Mouse (Mus musculus) urinary bladder, postnatal 10 days (tissue): Measurements from ENCODE around the gene Gas2l2.

Source experiments
- DNase-seq: peaks from one replicate; pipeline ENCODE4 v3.0.0; 2022; ENCODE audit warnings: low spot score

Gene Gas2l2

DNA sequence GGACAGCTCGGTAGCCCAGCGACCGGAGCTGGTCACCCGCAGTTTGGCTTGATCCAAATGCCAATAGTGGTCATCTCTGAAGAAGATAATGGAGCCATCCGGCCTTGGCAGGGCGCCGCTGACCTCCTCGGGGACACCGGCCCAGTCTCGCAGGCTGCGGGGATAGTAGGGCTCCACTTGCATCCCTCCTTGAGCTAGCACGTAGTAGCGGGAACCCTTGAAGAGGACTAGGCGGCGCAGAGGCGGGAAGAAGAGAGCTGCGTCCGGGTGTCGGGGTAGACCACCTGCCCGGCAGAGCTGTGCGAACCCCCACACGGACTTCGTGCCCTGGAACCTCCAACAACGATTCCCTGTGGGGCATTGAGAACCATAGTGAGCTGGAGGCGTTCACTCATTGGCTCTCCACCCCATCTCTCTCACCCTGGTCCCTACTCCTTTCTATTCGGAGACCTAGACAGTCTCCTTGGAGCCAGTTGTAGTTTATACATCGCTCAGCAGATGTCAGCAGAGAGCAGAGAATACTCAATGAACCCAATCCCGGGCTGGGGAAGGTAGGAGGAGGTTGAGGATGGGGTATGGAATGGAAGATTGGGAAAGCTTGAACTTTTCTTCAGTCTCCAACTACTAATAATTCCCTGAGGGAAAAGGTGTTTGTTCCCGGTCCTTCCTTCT is 13.5 kb upstream of the Gas2l2 start:
- DNase-seq = no peak

DNA sequence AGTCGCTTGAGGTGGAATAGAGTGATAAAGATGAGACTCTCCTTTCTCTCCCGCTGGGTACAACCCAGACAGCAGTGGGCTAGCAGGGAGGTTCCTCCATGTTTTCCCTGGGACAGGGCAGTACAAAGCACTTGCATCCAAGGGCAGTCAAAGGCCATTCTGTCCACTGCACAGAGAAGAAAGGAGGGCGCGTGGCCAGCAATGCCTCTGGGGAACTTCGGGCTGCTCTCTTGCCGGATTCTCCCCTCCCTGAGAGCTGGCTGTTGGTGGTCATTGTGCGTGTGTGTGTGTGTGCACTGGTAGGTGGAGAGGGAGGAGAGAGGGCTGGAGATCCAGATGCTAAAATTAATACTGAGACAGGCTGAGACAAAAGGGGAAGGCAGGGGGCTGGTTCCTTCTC is 12.0 kb upstream of the Gas2l2 start:
- no peak for DNase-seq

- DNase-seq = no peak
These were observed 11.1 kb upstream of the Gas2l2 start for GRCm38 (mm10) chr11:83440081-83441064.

GRCm38 (mm10) chr11:83439426-83440060 is 10.3 kb upstream of the Gas2l2 start:
- no peak for DNase-seq

DNA sequence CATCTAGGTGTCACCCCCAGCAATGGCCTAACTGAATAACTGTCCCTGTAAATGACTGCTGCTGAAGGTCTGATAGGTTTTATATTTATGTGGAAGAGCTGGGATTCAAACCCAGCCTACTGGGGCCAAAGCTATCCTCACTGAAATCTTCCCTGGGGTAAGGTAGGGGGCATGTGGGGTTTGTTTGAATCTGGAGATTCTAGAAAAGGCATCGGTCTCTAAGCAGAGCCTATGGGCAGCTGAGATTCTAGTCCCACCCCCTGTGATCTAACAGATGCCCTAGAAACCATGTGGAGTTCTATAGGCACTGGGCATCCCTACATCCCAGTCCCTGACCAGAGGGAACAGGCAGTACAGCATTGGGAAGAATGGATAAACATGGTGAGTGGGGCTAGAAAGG is 8.1 kb upstream of the Gas2l2 start, which contains the start of gene 1700020L24Rik:
Gene 1700020L24Rik, plus strand, starts transcription at position 301 of the 400 bp plus-strand sequence.
- no peak for DNase-seq

- DNase-seq = no peak
These were observed 3.3 kb upstream of the Gas2l2 start for GRCm38 (mm10) chr11:83432533-83432932.

GRCm38 (mm10) chr11:83426964-83427363 is 2.3 kb downstream of the Gas2l2 start:
- DNase-seq = no peak

DNA sequence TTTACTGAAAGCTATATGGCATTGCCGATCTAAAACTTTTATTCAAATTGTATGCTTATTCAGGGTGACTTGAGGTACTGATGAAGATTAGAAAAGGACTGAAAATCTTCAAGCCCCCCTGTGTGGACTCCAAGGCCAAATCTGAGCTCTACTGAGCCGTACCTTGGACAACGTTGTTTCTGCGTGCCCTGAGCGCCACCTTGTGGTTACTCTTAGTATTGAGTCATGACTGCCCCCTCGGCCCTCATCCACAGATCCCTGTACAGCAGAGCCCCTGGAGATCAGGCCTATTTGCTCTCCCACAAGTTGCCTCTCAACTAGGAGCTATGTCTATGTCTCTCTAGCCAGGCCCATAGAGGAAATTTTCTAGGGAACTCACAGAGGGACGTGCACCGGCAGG is 4.6 kb downstream of the Gas2l2 start:
- DNase-seq = no peak

GRCm38 (mm10) chr11:83421305-83421704 is 8.0 kb downstream of the Gas2l2 start:
- peak; percentile 48 for DNase-seq

DNA sequence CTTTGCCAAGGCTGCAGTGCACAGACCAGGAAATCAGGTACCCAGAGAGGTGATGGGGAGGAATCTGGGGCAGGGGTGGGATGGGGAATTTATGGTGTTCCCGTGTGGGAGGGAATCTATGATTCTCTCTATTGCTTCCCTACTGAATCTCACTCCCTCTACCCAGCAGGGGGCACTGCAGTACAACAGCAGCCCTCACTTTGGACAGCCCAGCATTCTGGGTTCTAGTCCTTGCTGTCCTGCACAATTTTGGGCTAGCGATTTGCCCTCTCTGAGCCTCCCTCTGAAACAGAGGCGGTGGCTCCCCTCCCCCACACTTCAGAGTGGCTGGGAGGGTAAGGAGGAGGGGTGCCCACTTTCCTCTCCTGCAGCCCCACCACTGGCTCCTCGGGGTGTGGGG is 8.9 kb downstream of the Gas2l2 start:
- no peak for DNase-seq

- no peak for DNase-seq
These were observed 10.7 kb downstream of the Gas2l2 start for GRCm38 (mm10) chr11:83418566-83418965.

DNA sequence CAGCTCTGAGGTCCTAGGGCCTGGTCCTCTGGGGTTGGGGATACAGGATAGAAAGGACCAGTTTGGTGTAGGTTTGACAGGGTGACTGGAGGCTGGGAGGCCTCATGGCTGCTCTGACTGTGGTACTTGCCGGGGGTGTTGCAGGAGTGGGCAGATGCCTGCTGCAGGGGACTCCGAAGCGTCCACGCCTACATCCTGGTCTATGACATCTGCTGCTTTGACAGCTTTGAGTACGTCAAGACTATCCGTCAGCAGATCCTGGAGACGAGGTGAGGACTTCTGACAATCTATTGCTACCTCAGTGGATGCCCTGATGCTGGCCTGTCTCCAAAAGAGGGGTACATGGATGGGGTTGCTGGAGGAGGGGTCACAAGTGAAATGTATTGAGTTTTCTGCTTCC is 11.5 kb downstream of the Gas2l2 start:
- no peak for DNase-seq

GRCm38 (mm10) chr11:83417080-83417479 is 12.2 kb downstream of the Gas2l2 start:
- no peak for DNase-seq

DNA sequence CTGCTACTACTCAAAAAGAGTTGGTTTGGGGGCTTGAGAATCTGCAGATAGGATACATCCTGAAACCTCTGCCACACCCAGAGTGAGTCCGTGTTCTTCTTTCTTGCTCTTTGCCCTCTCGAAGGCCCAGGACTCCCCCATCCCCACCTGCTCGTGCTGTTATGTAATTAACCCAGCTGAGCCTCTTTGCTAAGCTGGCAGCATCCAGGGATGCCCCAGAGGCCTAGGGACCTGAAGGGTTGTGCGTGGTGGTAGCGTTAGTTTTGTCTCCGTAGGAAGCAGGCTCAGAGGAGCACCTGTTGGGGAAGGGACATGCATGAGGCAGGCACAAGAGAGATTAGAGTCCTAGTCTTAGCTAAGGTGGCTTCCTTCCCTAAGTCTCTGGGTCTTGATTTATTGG is 18.7 kb downstream of the Gas2l2 start:
- DNase-seq = no peak

DNA sequence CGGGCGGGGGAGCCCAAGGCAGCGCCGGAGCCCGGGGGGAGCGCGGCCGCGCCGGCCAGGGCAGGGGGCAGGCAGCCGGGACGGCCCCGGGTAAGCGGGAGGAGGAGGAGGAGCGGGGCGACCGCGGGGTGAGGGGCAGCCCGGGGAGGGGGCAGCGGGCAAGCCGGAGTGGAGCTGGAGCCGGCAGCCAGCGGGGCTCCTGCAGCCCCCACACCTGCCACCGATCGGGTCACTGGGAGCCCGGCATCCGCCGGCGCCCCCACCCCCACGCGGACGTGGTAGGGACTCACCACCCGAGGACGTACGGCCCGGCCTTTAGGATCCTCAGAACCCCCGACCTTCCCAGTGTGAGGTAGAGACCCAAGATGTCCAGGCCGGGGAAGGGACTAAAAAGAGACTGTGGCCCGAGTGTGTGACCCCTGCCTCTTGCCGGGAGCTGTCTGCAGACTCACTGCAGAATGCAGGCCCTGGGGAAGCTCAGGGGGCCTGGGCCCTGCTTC is 19.4 kb downstream of the Gas2l2 start:
- DNase-seq = no peak

GRCm38 (mm10) chr11:83409087-83409754 is 20.0 kb downstream of the Gas2l2 start, which contains the start of gene Rasl10b:
TSS of gene Rasl10b (plus strand) at chr11:83409137.
- DNase-seq = no peak

DNA sequence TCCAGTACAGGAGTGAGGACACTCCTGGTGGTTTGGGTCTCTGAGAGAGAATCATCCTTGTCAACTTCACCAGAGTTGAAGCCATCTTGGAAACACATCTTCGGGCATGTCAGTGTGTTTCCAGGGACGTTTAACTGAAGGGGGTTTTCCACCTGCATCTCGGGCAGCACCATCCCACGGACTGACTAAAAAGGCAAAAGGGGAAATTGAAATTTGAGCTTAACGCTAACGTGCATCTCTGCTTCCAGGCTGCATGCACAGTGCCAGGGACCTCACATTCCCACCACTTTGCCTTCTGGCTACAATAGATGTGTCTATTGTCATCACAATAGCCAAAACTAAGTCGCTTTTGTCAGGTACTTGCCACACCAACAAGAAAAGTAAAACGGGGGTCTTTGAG is 21.0 kb downstream of the Gas2l2 start:
- DNase-seq = no peak

DNA sequence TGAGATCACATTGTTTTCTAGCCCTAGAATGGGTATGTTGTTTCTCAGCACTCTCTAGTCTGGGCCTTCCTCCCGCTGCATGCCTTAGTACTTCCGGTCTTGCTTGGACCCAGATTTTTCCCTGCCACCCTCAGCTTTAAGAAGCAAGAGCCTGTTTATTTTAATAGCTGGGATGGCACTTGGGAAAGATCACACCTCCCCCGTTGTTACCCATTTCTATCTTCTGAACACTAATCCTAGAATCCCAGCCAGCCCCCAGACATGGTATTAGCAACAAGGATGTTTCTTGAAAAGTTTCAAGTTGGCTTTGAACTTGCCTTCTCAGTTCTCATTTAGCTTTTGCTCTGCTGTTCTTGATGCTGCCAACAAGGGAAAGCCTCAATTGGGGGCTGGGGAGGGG is 22.9 kb downstream of the Gas2l2 start:
- DNase-seq = no peak

- DNase-seq = no peak
These were observed 25.5 kb downstream of the Gas2l2 start for GRCm38 (mm10) chr11:83403787-83404186.

DNA sequence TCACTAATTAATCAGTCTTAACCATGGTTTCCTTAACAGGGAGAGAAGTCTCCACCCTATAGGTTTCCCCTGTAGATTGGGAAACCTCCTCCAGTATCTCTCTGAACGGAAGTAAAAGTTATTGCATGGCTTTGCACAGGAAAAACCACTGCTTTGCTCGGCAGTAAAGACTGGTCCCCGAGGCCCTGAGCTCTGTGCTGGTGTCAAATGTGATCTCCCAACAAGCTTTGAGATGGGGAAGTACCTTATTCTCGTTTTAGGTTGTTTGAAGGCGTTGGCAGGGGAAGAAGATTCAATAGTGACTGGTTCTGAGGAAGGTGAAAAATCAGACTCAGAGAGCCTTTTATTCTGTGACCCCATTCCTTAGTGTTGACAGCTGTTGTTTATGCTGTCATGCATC is 30.5 kb downstream of the Gas2l2 start:
- no peak for DNase-seq

DNA sequence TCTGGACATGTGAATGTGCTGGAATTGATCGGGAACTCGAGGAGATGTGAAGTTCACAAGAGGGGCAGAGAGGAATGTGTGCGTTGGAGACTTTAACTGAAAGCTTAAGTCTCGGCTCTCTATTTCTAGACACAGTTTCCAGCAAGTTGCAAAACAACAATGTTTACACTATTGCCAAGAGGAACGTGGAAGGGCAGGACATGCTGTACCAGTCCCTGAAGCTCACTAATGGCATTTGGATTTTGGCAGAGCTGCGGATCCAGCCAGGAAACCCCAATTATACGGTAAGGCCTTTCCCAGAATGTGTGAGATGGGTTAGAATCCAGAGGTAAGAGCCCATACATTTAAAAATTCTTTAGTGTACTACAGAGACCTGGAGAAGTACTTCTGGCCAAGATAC is 31.6 kb downstream of the Gas2l2 start:
- DNase-seq = no peak
